Comparison of ENCODE assay signal across 9 mouse cellular contexts in the genomic region with DNA sequence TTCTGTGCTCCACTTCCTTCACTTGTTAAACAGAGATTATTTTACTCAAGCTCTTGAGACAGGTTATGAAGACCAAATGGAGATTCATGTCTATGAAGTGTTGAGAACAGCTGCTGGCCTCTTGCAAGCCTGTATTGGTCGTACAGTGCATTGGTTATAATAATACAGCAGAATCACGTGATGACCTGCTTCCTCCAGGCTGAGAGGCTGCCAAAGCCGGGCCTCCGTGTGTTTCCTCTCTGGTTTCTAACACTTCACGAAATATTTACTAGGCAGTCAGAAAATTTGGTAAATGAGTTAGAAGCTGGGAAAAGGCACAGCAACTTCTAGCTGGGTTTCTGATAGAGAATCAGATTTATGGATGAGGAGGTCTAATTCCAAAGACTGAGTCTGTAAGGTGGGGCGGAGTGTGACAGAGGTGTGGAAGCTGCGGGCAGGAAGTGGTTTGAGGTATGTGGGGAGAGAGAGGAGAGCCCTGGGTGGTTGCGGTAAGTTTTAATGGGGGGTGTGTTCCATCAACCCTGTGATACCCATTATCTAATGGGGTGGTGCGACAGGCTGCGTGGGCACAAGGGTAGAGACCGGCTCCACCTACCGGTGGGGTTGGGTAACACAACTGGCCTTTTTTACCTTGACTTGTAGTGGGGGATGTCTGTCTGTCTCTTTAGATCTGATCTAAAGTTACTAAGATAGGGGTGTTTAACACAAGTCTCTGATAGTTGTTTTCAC.
DNase-seq lines count a peak whose midpoint lies in the region; ATAC-seq and TF ChIP-seq lines count a peak whose summit lies in the region.
"Had no signal": no experiment of that assay in that cellular context is flagged by ENCODE, and none has a peak within 500 bp of the region (broad histone marks: within the 10 kb centered on the region; RNA-seq: fewer than 3 reads in every experiment).

No protein-coding gene starts in this region.

- H3K4me1 ChIP-seq in small intestine, adult 2 months (ENCODE audit: control insufficient read depth, insufficient read depth, insufficient read length, low read length) = no peaks in the 10 kb centered on the region
- H3K4me1 ChIP-seq in forebrain, embryonic 13.5 days = no peaks in the 10 kb centered on the region
- no peaks in the 10 kb centered on the region for H3K4me1 ChIP-seq in midbrain, embryonic 16.5 days (ENCODE audit: control insufficient read depth, insufficient read depth, low read length)
- H3K4me1 ChIP-seq: neural tube, embryonic 12.5 days had no signal

- no peak overlapping the region for H3K27ac ChIP-seq in layer of hippocampus, adult 2 months
- no peak overlapping the region for H3K27ac ChIP-seq in small intestine, adult 2 months (ENCODE audit: insufficient read depth, low read depth, low read length)
- H3K27ac ChIP-seq in forebrain, embryonic 13.5 days = no peak overlapping the region
- H3K27ac ChIP-seq in midbrain, embryonic 16.5 days (ENCODE audit: low read length) = no peak overlapping the region
- H3K27ac ChIP-seq: neural tube, embryonic 12.5 days had no signal

- no peaks in the 10 kb centered on the region for H3K9me3 ChIP-seq in forebrain, embryonic 13.5 days (replicated peaks)
- no peaks in the 10 kb centered on the region for H3K9me3 ChIP-seq in midbrain, embryonic 16.5 days (replicated peaks; ENCODE audit: control insufficient read depth, low read length, poor library complexity, severe bottlenecking)
- H3K9me3 ChIP-seq: neural tube, embryonic 12.5 days had no signal

- peak; percentile 76 for TF ChIP-seq CTCF in layer of hippocampus, adult 2 months (conservative IDR thresholded peaks at IDR 0.05)
- peak; percentile 76; the same call in 1 of the 2 replicates for TF ChIP-seq CTCF in small intestine, adult 2 months (IDR thresholded peaks at IDR 0.05; ENCODE audit: extremely low read depth, insufficient read length, insufficient replicate concordance, low read depth, low read length)

- WGBS in small intestine, adult 2 months = 28% methylated on average over 12 of the region's 12 CpGs
- 80% methylated on average over 12 of the region's 12 CpGs for WGBS in forebrain, embryonic 13.5 days
- WGBS in midbrain, embryonic 16.5 days = 82% methylated on average over 12 of the region's 12 CpGs

- no peaks in the 10 kb centered on the region for H3K27me3 ChIP-seq in small intestine, adult 2 months (ENCODE audit: control insufficient read depth, insufficient read depth, low read length)
- no peaks in the 10 kb centered on the region for H3K27me3 ChIP-seq in forebrain, embryonic 13.5 days
- no peaks in the 10 kb centered on the region for H3K27me3 ChIP-seq in midbrain, embryonic 16.5 days (ENCODE audit: control insufficient read depth, insufficient read depth, low read depth, low read length)
- H3K27me3 ChIP-seq: neural tube, embryonic 12.5 days had no signal

- H3K4me3 ChIP-seq in layer of hippocampus, adult 2 months = no peak overlapping the region
- H3K4me3 ChIP-seq in small intestine, adult 2 months (ENCODE audit: low read depth, low read length) = no peak overlapping the region
- H3K4me3 ChIP-seq in forebrain, embryonic 13.5 days = no peak overlapping the region
- H3K4me3 ChIP-seq in midbrain, embryonic 16.5 days (ENCODE audit: low read depth, low read length) = no peak overlapping the region
- H3K4me3 ChIP-seq: neural tube, embryonic 12.5 days had no signal

- H3K9ac ChIP-seq in forebrain, embryonic 13.5 days = no peak overlapping the region
- H3K9ac ChIP-seq in midbrain, embryonic 16.5 days (ENCODE audit: low read depth, low read length) = no peak overlapping the region
- H3K9ac ChIP-seq: neural tube, embryonic 12.5 days had no signal

- H3K4me2 ChIP-seq in forebrain, embryonic 13.5 days = no peak overlapping the region
- H3K4me2 ChIP-seq in midbrain, embryonic 16.5 days (ENCODE audit: low read length) = no peak overlapping the region
- H3K4me2 ChIP-seq: neural tube, embryonic 12.5 days had no signal

- no peak for ATAC-seq in forebrain, embryonic 13.5 days
- no peak for ATAC-seq in frontal cortex, adult (ENCODE audit: low TSS enrichment)
- ATAC-seq in midbrain, embryonic 16.5 days = no peak

- no peak for DNase-seq in layer of hippocampus, adult 2 months (ENCODE audit: low spot score in 2 of 2)
- no peak for DNase-seq in layer of hippocampus, postnatal 14 days (ENCODE audit: low spot score in 2 of 2)
- peak; percentile 62 for DNase-seq in adrenal gland, adult 2 months
- peak; percentile 33 for DNase-seq in kidney, postnatal 14 days

- no peaks in the 10 kb centered on the region for H3K36me3 ChIP-seq in small intestine, adult 2 months (ENCODE audit: control insufficient read depth, insufficient read depth, low read length)
- no peaks in the 10 kb centered on the region for H3K36me3 ChIP-seq in forebrain, embryonic 13.5 days (ENCODE audit: poor library complexity, severe bottlenecking)
- no peaks in the 10 kb centered on the region for H3K36me3 ChIP-seq in midbrain, embryonic 16.5 days (ENCODE audit: control insufficient read depth, insufficient read depth, low read length)
- H3K36me3 ChIP-seq: neural tube, embryonic 12.5 days had no signal

- no peak for TF ChIP-seq POLR2A in small intestine, adult 2 months (IDR thresholded peaks at IDR 0.05; ENCODE audit: low read depth, low read length)

Comparison
In these comparisons a context has a peak if more than half of its experiments do, and no peak if none do; other contexts are left out.
1. DNase-seq: peak in adrenal gland, adult 2 months (single experiment) and kidney, postnatal 14 days (single experiment); none in layer of hippocampus, adult 2 months (0 of 2) and layer of hippocampus, postnatal 14 days (0 of 2).